13 mouse cellular contexts compared by ENCODE assay signal in genomic region chr11:69891482-69891881, GRCm38 (mm10). TPM values are rescaled to one million over a fixed set of nuclear protein-coding genes. Genes with fewer than 3 reads are reported as not detected.
DNase-seq lines count a peak whose midpoint lies in the region; ATAC-seq lines count a peak whose summit lies in the region.
"Had no signal": no experiment of that assay in that cellular context is flagged by ENCODE, and none has a peak within 500 bp of the region (broad histone marks: within the 10 kb centered on the region; RNA-seq: fewer than 3 reads in every experiment).

No protein-coding gene starts in this region.

- H3K36me3 ChIP-seq in intestine, embryonic 16.5 days (ENCODE audit: control insufficient read depth, insufficient read depth, low read length), result no peaks in the 10 kb centered on the region
- H3K36me3 ChIP-seq: embryonic facial prominence, embryonic 15.5 days had no signal

- no peak overlapping the region for H3K27ac ChIP-seq in intestine, embryonic 16.5 days (ENCODE audit: low read length)
- H3K27ac ChIP-seq: embryonic facial prominence, embryonic 15.5 days had no signal

- no peak overlapping the region for H3K4me2 ChIP-seq in intestine, embryonic 16.5 days (ENCODE audit: low read depth, low read length)
- H3K4me2 ChIP-seq: embryonic facial prominence, embryonic 15.5 days had no signal

- no peak overlapping the region for H3K4me3 ChIP-seq in intestine, embryonic 16.5 days (ENCODE audit: low read length)
- H3K4me3 ChIP-seq: embryonic facial prominence, embryonic 15.5 days had no signal

- no peak for ATAC-seq in intestine, embryonic 16.5 days

- peak; percentile 23 for DNase-seq in cerebellum, adult 11-12 months
- DNase-seq in cerebellum, adult 9-11 months, result no peak
- peak; percentile 73 for DNase-seq in layer of hippocampus, adult 9-11 months
- DNase-seq in layer of hippocampus, adult 9-10 months (ENCODE audit: low spot score), result no peak
- DNase-seq in retina, postnatal 1 day, result peak; percentile 48
- no peak for DNase-seq in retina, embryonic 14.5 days (ENCODE audit: low spot score)
- peak; percentile 50 to 65 for DNase-seq in lung, postnatal 4 days
- DNase-seq: cerebellum, postnatal 25 days; gastrocnemius, postnatal 36 days; kidney, postnatal 36 days had no signal

- H3K27me3 ChIP-seq in intestine, embryonic 16.5 days (replicated peaks; ENCODE audit: control insufficient read depth, insufficient read depth, low read length), result no peaks in the 10 kb centered on the region
- H3K27me3 ChIP-seq: embryonic facial prominence, embryonic 15.5 days had no signal

- no peaks in the 10 kb centered on the region for H3K4me1 ChIP-seq in intestine, embryonic 16.5 days (ENCODE audit: control insufficient read depth, insufficient read depth, low read length)
- H3K4me1 ChIP-seq: embryonic facial prominence, embryonic 15.5 days had no signal

- H3K9me3 ChIP-seq in intestine, embryonic 16.5 days (ENCODE audit: control insufficient read depth, low read length), result no peaks in the 10 kb centered on the region
- H3K9me3 ChIP-seq: embryonic facial prominence, embryonic 15.5 days had no signal

- WGBS in intestine, embryonic 16.5 days, result 76% methylated on average over 4 of the region's 4 CpGs

- no peak overlapping the region for H3K9ac ChIP-seq in intestine, embryonic 16.5 days (ENCODE audit: low read depth, low read length)
- H3K9ac ChIP-seq: embryonic facial prominence, embryonic 15.5 days had no signal

RNA-seq across cellular contexts. Expression of gene Acap1, which starts 3.9 kb away (rescaled TPM):
- polyA plus RNA-seq in intestine, embryonic 16.5 days (2015; fragmentation: Nextera tagmentation; extraction: Ambion mirVana), result 4.2 and 5.2 TPM in 2 replicates

RNA-seq across cellular contexts. Expression of gene 2810408A11Rik, which starts 9.3 kb away (rescaled TPM):
- polyA plus RNA-seq in intestine, embryonic 16.5 days (2015; fragmentation: Nextera tagmentation; extraction: Ambion mirVana), result 4.7 and 5.4 TPM in 2 replicates

RNA-seq across cellular contexts. Expression of gene Neurl4, which starts 9.4 kb away (rescaled TPM):
- polyA plus RNA-seq in intestine, embryonic 16.5 days (2015; fragmentation: Nextera tagmentation; extraction: Ambion mirVana), result 7.1 and 10.1 TPM in 2 replicates

RNA-seq across cellular contexts. Expression of gene Kctd11, which starts 10.3 kb away (rescaled TPM):
- 5.5 and 6.2 TPM in 2 replicates for polyA plus RNA-seq in intestine, embryonic 16.5 days (2015; fragmentation: Nextera tagmentation; extraction: Ambion mirVana)

RNA-seq across cellular contexts. Expression of gene Tmem95, which starts 13.7 kb away (rescaled TPM):
- polyA plus RNA-seq in intestine, embryonic 16.5 days (2015; fragmentation: Nextera tagmentation; extraction: Ambion mirVana), result not detected in 2 replicates
- polyA plus RNA-seq: liver, embryonic 16.5 days had no signal

Comparison
In these comparisons a context has a peak if more than half of its experiments do, and no peak if none do; other contexts are left out.
1. DNase-seq: peak in cerebellum, adult 11-12 months (single experiment), layer of hippocampus, adult 9-11 months (single experiment), retina, postnatal 1 day (single experiment) and lung, postnatal 4 days (2 of 2); none in cerebellum, adult 9-11 months (single experiment), layer of hippocampus, adult 9-10 months (single experiment) and retina, embryonic 14.5 days (single experiment).